Mouse (Mus musculus) stomach, embryonic 15.5 days (tissue): ENCODE data around the gene Trp63. TPM values are rescaled to one million over a fixed set of nuclear protein-coding genes. Genes with fewer than 3 reads are reported as not detected.

Experiments
- ATAC-seq: fragments of 200-750 bp; cut with Nextera tagmentation; 2 replicates; pipeline ENCODE4 v1.8.0; 2017; ENCODE audit warnings: low read depth, moderate number of reproducible peaks, moderate TSS enrichment; ENCODE audit not compliant: insufficient read depth, low FRiP score
- H3K27ac ChIP-seq: fragments of 300-500 bp; sonication (generic); 2 replicates; pipeline ENCODE4 v1.5.1; 2015; ENCODE audit warnings: mild to moderate bottlenecking, inconsistent platforms
- H3K27me3 ChIP-seq: fragments of 300-500 bp; sonication (generic); replicated peaks from 2 replicates; pipeline ENCODE4 v1.6.1; 2015; ENCODE audit warnings: inconsistent platforms
- H3K36me3 ChIP-seq: fragments of 300-500 bp; sonication (generic); 2 replicates; pipeline ENCODE4 v1.6.1; 2015; ENCODE audit warnings: inconsistent platforms
- H3K4me1 ChIP-seq: fragments of 300-500 bp; sonication (generic); 2 replicates; pipeline ENCODE4 v1.6.1; 2015; ENCODE audit warnings: inconsistent platforms
- H3K4me2 ChIP-seq: fragments of 300-500 bp; sonication (generic); 2 replicates; pipeline ENCODE4 v1.6.1; 2015; ENCODE audit warnings: mild to moderate bottlenecking, inconsistent platforms
- H3K4me3 ChIP-seq: fragments of 300-500 bp; sonication (generic); replicated peaks from 2 replicates; pipeline ENCODE4 v1.5.1; 2015; ENCODE audit warnings: inconsistent platforms
- H3K9ac ChIP-seq: fragments of 300-500 bp; sonication (generic); 2 replicates; pipeline ENCODE4 v1.6.1; 2015; ENCODE audit warnings: inconsistent platforms
- H3K9me3 ChIP-seq: fragments of 300-500 bp; sonication (generic); 2 replicates; pipeline ENCODE4 v1.6.1; 2016; ENCODE audit warnings: inconsistent platforms
- WGBS: fragments of 180-500 bp; shearing (Covaris S2); methylation state at CpG from one replicate; pipeline ENCODE4 v1.1.7; 2015; 5-methylcytosine and 5-hydroxymethylcytosine counted together
- polyA plus RNA-seq: library from polyadenylated mRNA; unstranded; fragments of >200 nt; fragmentation: Nextera tagmentation; extraction: Ambion mirVana; gene quantifications from 2 replicates; pipeline ENCODE4 v1.2.1, GENCODE M21; 2015

Gene Trp63
- polyA plus RNA-seq, 1 experiment from 2014 or later: 33.8 TPM

DNA sequence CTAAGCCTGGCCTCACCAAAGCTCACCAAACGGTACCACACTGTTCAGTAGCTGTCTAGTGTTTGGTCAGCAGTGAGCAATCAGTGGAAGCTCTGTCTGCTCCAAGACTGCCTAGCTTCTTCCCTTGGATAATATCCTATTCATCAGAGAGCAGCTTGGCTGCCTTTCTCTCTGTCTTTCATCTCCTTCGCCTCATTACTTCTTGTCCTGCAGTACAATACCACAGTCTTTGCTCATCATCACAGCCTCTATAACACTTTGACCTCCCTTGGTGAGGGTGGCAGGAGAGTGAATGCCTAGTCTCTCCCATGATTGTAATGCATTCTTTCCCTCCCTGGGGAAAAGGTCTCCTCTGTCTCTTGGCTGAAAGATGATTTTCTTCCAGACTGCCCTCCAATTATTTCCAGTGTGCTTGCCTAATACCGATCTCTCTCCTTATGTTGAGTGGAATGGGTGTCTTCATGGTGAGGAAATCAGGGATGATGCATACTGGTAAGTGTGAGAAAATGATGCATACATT is 216.9 kb downstream of the Trp63 start:
- Histone ChIP-seq H3K4me1 (no peaks in the 10 kb centered on the region), H3K36me3 (no peaks in the 10 kb centered on the region), H3K27me3 (no peaks in the 10 kb centered on the region), H3K4me3 (no peak overlapping the region), H3K4me2 (no peak overlapping the region), H3K27ac (no peak overlapping the region), H3K9ac (no peak overlapping the region), H3K9me3 (no peaks in the 10 kb centered on the region)
- WGBS: 75% methylated on average over 3 of the region's 3 CpGs
- no peak for ATAC-seq

DNA sequence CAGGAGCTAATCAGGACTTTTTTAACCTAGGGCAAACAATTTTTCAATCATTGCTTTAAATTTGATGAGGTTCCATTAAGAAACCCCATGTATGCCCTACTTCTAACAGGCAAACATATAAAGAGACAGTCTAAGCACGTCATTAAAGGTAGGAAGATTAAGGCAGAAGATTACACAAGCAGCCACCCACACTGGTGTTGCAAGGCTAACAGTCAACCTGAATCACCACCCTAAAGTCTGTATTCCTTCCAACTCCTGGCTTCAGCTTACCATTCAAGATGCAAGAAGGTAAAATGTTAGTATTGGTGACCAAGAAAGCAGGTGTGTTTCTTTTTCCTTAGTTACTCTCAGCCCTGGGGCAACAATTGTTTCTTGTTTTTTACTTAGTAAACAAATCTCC is 228.6 kb downstream of the Trp63 start:
- no peaks in the 10 kb centered on the region for H3K9me3 ChIP-seq
- H3K9ac ChIP-seq: no peak overlapping the region
- ATAC-seq: no peak
- no peak overlapping the region for H3K27ac ChIP-seq
- no peaks in the 10 kb centered on the region for H3K36me3 ChIP-seq
- 62% methylated on average over 1 of the region's 1 CpGs for WGBS
- H3K4me3 ChIP-seq: no peak overlapping the region
- H3K27me3 ChIP-seq: no peaks in the 10 kb centered on the region
- H3K4me1 ChIP-seq: no peaks in the 10 kb centered on the region
- H3K4me2 ChIP-seq: no peak overlapping the region

DNA sequence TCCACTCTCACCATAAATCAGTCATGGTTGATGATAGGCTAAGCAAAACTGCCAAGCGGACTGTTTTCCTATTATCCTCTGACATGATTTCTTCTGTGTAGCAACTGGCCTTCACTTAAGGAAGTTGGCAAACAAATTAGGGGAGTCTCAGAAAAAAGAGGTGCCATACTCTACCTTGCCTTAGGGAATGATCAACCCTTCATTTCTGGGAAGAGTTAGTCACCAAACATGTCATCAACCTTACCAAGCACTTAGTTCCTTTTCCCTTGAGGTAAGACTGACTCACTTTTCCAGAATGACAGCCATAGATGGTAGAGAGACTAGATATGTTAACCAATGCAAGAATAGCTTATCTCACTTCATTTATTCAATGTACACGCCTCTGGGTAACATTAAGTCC is 250.6 kb downstream of the Trp63 start:
- Histone ChIP-seq H3K4me3 (no peak overlapping the region), H3K27ac (no peak overlapping the region), H3K4me1 (no peaks in the 10 kb centered on the region), H3K4me2 (no peak overlapping the region), H3K9me3 (no peaks in the 10 kb centered on the region), H3K27me3 (no peaks in the 10 kb centered on the region), H3K36me3 (no peaks in the 10 kb centered on the region), H3K9ac (no peak overlapping the region)
- ATAC-seq: no peak
- WGBS: 80% methylated on average over 2 of the region's 2 CpGs
